Mouse (Mus musculus) G1E (cell line): ENCODE measurements around the gene Fam92b. TPM values are rescaled to one million over a fixed set of nuclear protein-coding genes. Genes with fewer than 3 reads are reported as not detected.

Experiments
- ATAC-seq: 2 replicates; pipeline ENCODE4 v1.8.0; 2016; ENCODE audit warnings: mild to moderate bottlenecking; ENCODE audit not compliant: insufficient number of reproducible peaks, poor library complexity, low FRiP score, severe bottlenecking; ENCODE audit errors: extremely low read depth
- DNase-seq: peaks from one replicate; pipeline ENCODE4 v3.0.0; 2012; ENCODE audit warnings: low spot score
- H3K27me3 ChIP-seq: 2 replicates; pipeline ENCODE4 v1.6.1; 2012; ENCODE audit warnings: mild to moderate bottlenecking, low read length, inconsistent platforms; ENCODE audit not compliant: insufficient read depth
- H3K36me3 ChIP-seq: replicated peaks from 2 replicates; pipeline ENCODE3; 2012; ENCODE audit warnings: mild to moderate bottlenecking, inconsistent platforms
- H3K4me1 ChIP-seq: 2 replicates; pipeline ENCODE4 v1.6.1; 2012; ENCODE audit warnings: low read depth, low read length, inconsistent platforms, mixed read lengths; ENCODE audit not compliant: insufficient read depth
- H3K4me3 ChIP-seq: 2 replicates; pipeline ENCODE4 v1.5.1; 2012; ENCODE audit warnings: low read depth, mild to moderate bottlenecking, inconsistent platforms, low read length, moderate library complexity, mixed read lengths
- H3K9me3 ChIP-seq: replicated peaks from 2 replicates; pipeline ENCODE4 v1.6.1; 2012; ENCODE audit warnings: inconsistent platforms
- CTCF ChIP-seq: IDR thresholded peaks from 2 replicates; pipeline ENCODE4 v1.5.1; 2012; ENCODE audit warnings: low read depth, low read length, inconsistent platforms, mixed read lengths
- GATA1 ChIP-seq: IDR thresholded peaks from 2 replicates; pipeline ENCODE4 v1.6.1; 2012; ENCODE audit warnings: borderline replicate concordance, low read length, inconsistent platforms, mixed read lengths
- GATA2 ChIP-seq: IDR thresholded peaks from 2 replicates; pipeline ENCODE4 v1.6.1; 2012; ENCODE audit warnings: low read depth, low read length, inconsistent platforms, borderline replicate concordance
- POLR2AphosphoS5 ChIP-seq: IDR thresholded peaks from 2 replicates; pipeline ENCODE4 v1.6.1; 2012; ENCODE audit warnings: low read depth, low read length, inconsistent platforms; ENCODE audit not compliant: insufficient replicate concordance
- TAL1 ChIP-seq: conservative IDR thresholded peaks from 2 replicates; pipeline ENCODE4 v1.6.1; 2012; ENCODE audit warnings: low read depth, low read length, inconsistent platforms, mixed read lengths
- polyA plus RNA-seq: library from polyadenylated mRNA; stranded (reverse); fragments of >175 nt; gene quantifications from 2 replicates; pipeline ENCODE4 v1.2.3, GENCODE M21; 2012
- total RNA-seq, 2 experiments: library from RNA; stranded (forward) in 1 of 2; stranded (reverse) in 1 of 2; fragments of 200-1000 nt in 1 of 2; fragments of >200 nt in 1 of 2; fragmentation: Nextera tagmentation in 1 of 2; gene quantifications; 2 replicates each; pipeline ENCODE4 v1.2.3; 2014 to 2017

Gene Fam92b
- total and polyA plus RNA-seq, 3 experiments, result not detected

- Histone ChIP-seq H3K9me3 (no peaks in the 10 kb centered on the region), H3K36me3 (no peaks in the 10 kb centered on the region), H3K4me1 (peaks cover 15% of the 10 kb centered on the region), H3K4me3 (no peak overlapping the region), H3K27me3 (peaks cover 28% of the 10 kb centered on the region)
- TF ChIP-seq POLR2AphosphoS5 (no peak), CTCF (no peak), GATA1 (no peak), TAL1 (no peak), GATA2 (no peak)
- no peak for ATAC-seq
- no peak for DNase-seq
Measured at GRCm38 (mm10) chr8:120178124-120178514, 853 bp upstream of the Fam92b start.

DNA sequence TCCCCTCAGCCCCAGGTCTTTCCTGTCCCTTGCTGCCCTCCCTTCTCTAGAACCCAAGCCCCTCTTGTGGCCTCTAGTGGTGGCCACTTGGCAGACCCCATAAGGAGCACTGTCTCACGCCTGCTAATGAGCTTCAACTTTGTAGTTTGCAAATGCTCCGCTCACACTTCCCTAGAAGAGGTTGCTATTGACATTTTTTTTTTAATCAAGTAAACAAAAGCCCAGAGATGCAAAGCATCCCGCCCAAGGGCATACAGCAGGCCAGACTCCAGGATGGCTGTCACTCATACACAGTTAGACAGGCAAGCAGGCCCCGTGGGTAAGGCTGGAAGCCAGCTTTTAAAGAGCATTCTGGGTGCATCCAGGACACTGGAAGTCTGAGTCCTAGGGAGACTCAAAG, 661 bp downstream of the Fam92b start:
- no peaks in the 10 kb centered on the region for H3K36me3 ChIP-seq
- H3K27me3 ChIP-seq, result peaks cover 25% of the 10 kb centered on the region
- DNase-seq (no peak), ATAC-seq (no peak)
- H3K4me3 ChIP-seq, result no peak overlapping the region
- no peaks in the 10 kb centered on the region for H3K9me3 ChIP-seq
- peaks cover 15% of the 10 kb centered on the region for H3K4me1 ChIP-seq
- TF ChIP-seq CTCF (no peak), GATA2 (no peak)

DNA sequence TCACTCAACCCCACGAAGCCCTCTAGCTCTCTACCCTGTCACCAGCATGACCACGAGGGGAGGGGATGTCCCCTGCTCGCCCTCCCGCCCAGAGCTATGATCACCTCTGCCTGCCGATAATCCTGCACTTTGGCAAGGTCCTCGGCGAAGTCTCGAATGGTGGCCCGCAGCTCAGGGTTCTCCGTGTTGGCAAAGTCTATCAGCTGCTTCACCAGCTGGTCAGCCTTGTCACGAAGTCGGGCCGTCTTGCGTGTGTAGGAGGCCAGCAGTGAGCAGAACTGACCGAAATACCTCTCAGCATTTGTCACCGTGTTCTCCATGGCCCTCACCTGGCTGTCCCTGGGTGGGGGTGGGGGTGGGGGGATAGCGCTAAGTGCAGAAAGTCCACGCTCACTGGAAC, 2.7 kb downstream of the Fam92b start:
- Histone ChIP-seq H3K4me3 (no peak overlapping the region), H3K4me1 (peaks cover 15% of the 10 kb centered on the region), H3K36me3 (no peaks in the 10 kb centered on the region), H3K9me3 (no peaks in the 10 kb centered on the region), H3K27me3 (peaks cover 19% of the 10 kb centered on the region)
- no peak for TF ChIP-seq TAL1
- TF ChIP-seq GATA1, result no peak
- TF ChIP-seq POLR2AphosphoS5, result no peak
- no peak for TF ChIP-seq GATA2
- TF ChIP-seq CTCF, result no peak
- no peak for ATAC-seq
- DNase-seq, result no peak

DNA sequence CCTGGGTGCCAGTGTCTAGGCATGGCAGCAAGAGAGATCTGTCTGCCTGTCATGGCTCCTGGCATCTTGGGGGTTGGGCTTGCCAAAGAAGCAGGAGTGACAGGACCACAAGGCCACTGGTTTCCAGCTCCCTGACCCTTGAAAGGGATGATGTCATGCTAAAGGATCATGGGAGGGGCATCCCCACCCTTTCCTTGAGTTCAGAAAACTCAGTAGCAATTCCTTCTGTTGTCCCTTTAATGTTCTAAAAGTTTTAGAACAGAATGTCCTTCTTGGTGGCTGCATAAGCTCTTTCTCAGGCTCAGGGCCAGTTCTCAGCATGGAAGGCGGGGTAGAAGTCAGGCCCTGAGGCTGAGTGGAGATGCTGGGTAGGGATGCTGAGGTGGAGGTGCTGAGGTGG, 4.1 kb downstream of the Fam92b start:
- H3K4me1 ChIP-seq, result peaks cover 6% of the 10 kb centered on the region
- TF ChIP-seq GATA1 (no peak), POLR2AphosphoS5 (no peak), TAL1 (no peak), CTCF (no peak), GATA2 (no peak)
- H3K36me3 ChIP-seq, result no peaks in the 10 kb centered on the region
- H3K27me3 ChIP-seq, result peaks cover 15% of the 10 kb centered on the region
- H3K9me3 ChIP-seq, result no peaks in the 10 kb centered on the region
- ATAC-seq, result no peak
- no peak overlapping the region for H3K4me3 ChIP-seq
- DNase-seq, result no peak

DNA sequence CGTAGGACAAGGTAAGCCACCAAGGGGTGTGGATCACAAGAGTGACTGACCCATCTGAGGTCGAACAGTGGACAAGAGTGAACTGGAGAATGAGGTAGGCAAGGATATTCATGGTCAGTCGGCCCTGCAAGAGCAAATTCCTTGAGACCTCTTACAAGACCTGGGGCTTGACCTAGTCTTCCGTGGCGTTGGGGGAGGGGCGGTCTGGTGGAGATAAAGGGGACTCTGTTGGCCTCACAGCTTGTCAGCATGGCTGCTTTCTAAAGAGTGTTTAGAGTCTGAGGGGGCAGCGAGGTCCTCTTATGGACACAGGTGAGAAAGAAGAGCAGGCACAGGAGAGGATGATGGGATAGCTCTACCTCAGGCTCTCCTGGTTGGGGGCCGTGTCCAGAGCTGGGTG, 8.1 kb downstream of the Fam92b start:
- peaks cover 2% of the 10 kb centered on the region for H3K27me3 ChIP-seq
- no peak for TF ChIP-seq POLR2AphosphoS5
- TF ChIP-seq GATA1, result no peak
- TF ChIP-seq GATA2, result no peak
- TF ChIP-seq CTCF, result no peak
- TF ChIP-seq TAL1, result no peak
- no peaks in the 10 kb centered on the region for H3K4me1 ChIP-seq
- ATAC-seq, result no peak
- DNase-seq, result no peak
- H3K36me3 ChIP-seq, result no peaks in the 10 kb centered on the region
- no peaks in the 10 kb centered on the region for H3K9me3 ChIP-seq
- H3K4me3 ChIP-seq, result no peak overlapping the region

- no peak for TF ChIP-seq TAL1
- TF ChIP-seq GATA1, result no peak
- TF ChIP-seq GATA2, result no peak
- no peak for TF ChIP-seq POLR2AphosphoS5
- TF ChIP-seq CTCF, result no peak
- no peak for DNase-seq
- ATAC-seq, result no peak
- Histone ChIP-seq H3K9me3 (no peaks in the 10 kb centered on the region), H3K4me1 (no peaks in the 10 kb centered on the region), H3K36me3 (no peaks in the 10 kb centered on the region), H3K27me3 (peaks cover 2% of the 10 kb centered on the region), H3K4me3 (no peak overlapping the region)
Measured at GRCm38 (mm10) chr8:120167821-120168220, 9.4 kb downstream of the Fam92b start.

- H3K4me1 ChIP-seq, result no peaks in the 10 kb centered on the region
- peaks cover 5% of the 10 kb centered on the region for H3K27me3 ChIP-seq
- H3K9me3 ChIP-seq, result no peaks in the 10 kb centered on the region
- no peak for TF ChIP-seq CTCF
- no peak for TF ChIP-seq POLR2AphosphoS5
- TF ChIP-seq GATA2, result no peak
- TF ChIP-seq GATA1, result no peak
- TF ChIP-seq TAL1, result no peak
- no peak for DNase-seq
- no peak for ATAC-seq
- no peaks in the 10 kb centered on the region for H3K36me3 ChIP-seq
- no peak overlapping the region for H3K4me3 ChIP-seq
Measured at GRCm38 (mm10) chr8:120167136-120167535, 10.1 kb downstream of the Fam92b start.
